Mouse (Mus musculus) MEL-GATA-1-ER (cell line): Measurements from ENCODE around the gene H2-Ke6.
"Not testable (repeated sequence)": the region's sequence is repeated elsewhere in the genome, so short reads cannot be mapped to it uniquely, and the experiment has no call there.

Experiments used
- DNase-seq: peaks from one replicate; pipeline ENCODE4 v3.0.0-alpha.2; 2012; ENCODE audit warnings: low read depth; ENCODE audit errors: extremely low read depth

The H2-Ke6 gene

DNA sequence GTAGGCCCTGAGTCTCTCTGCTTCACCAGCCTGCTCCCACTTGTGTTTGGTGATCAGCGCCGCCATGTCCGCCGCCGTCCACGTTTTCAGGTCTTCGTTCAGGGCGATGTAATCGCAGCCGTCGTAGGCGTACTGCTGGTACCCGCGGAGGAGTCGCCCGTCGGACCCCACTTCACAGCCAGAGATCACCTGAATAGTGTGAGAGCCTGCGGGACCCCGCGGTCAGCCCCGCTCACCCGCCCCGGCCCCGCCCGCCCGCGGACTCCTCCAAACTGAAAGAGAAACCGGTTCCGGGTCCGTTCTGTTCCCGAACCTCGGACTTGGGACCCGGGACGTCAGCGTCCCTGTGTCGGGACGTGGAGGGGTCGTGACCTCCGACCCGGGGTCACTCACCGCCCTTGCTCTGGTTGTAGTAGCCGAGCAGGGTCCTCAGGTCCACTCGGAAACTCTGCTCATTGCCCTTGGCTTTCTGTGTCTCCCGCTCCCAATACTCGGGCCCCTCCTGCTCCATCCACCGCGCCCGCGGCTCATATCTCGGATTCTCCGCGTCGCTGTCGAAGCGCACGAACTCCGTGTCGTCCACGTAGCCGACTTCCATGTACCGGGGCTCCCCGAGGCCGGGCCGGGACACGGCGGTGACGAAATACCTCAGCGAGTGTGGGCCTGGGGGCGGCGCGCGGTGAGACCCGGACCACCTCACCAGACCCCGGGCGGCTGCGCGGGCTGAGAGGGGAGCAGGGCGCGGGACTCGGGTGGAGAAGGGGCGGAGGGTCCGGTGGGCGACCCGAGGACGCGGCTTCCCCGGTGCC lies 28.3 kb downstream of the H2-Ke6 start:
- no peak for DNase-seq

DNA sequence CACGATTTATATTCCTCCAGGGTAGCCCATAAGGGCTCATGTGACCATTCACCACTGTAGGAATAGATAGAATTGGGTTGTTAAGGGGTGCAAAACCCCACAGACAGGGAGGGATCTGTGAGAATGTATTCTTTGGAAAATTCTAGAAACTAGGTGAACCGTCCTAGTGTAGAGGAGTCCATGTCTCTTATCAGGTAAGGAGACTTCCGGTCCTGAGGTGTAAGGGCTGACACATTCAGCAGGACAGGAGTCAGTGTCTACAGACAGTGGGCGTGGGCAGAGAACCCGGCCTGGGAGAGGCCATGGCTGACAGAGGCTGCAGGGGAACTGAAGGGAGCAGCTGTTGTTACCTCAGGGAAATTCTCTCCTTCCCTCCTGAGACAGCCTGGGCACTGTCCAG lies 29.2 kb downstream of the H2-Ke6 start:
- not testable (repeated sequence) for DNase-seq

- DNase-seq, result not testable (repeated sequence)
Observed at GRCm38 (mm10) chr17:33997025-33997424, 30.8 kb downstream of the H2-Ke6 start.

DNA sequence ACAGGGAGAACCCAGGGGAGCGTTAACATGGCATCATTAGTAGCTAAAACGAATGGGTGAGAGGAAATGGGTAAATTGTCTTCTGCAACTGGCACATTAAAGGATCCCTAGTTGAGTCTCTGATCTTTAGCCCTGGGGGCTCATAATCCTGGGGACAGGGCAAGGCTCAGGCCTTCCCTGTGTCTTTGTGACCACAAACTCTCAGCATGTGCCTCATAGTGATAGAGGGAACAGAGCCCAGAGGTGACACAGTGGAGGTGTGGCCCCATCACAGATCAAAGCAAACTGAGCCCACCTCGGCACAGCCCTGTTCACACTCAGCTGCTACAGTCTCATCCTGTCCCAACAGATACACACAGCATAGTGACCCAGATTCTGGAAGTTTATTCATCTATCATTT lies 32.2 kb downstream of the H2-Ke6 start:
- no peak for DNase-seq

GRCm38 (mm10) chr17:33994959-33995358 lies 32.9 kb downstream of the H2-Ke6 start:
- DNase-seq, result no peak

- peak; percentile 65 for DNase-seq
Observed at GRCm38 (mm10) chr17:33991788-33992664, 35.8 kb downstream of the H2-Ke6 start.

DNA sequence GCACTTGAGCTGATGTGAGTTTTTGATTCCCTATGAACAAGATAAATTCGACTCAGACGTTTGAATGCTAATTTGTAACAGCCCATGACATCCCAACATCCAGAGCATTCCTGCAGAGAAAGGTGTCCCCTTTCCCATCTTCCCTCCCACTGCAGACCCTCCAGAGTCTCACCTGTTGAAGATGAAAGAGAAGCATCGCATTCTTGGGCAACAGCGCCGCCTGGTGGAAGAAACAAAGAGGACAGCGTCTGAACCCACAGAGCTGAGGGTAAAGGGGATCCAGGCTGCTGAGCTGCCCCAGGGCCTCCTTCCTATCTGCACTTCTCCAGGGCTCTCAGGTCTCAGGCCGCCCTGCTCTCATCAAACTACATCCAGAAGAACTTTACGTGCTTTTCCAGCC lies 45.7 kb downstream of the H2-Ke6 start:
- not testable (repeated sequence) for DNase-seq

DNA sequence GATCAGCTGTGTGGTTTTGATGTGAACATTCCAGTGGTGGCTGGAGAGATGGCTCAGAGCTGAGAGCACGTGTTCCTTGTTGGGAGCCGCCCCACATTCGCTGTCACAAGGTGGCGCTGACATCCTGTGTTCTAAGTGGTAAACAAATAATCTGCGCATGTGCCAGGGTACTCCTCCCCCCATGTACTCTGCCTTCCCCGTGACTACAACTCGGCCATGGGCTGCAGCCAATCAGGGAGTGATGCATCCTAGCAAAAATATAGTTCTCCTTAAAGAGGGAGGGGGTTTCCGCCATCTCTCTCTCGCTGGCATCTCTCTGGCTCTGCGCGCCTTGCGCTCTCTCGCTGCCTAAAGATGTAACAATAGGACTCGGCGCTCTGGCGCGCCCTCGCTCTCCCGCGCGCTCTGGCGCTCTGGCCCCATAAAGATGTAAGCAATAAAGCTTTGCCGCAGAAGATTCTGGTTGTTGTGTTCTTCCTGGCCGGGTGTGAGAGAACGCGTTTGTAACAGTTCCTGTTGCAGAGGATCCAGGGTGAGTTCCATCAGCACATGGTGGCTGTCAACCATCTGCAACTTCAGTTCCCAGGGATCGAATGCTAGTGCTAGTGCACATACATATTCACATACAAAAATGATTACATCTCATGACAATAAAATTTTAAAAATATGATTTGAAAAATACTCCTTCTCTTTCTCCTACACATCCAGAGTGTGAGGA lies 46.5 kb downstream of the H2-Ke6 start:
- DNase-seq, result not testable (repeated sequence)

DNA sequence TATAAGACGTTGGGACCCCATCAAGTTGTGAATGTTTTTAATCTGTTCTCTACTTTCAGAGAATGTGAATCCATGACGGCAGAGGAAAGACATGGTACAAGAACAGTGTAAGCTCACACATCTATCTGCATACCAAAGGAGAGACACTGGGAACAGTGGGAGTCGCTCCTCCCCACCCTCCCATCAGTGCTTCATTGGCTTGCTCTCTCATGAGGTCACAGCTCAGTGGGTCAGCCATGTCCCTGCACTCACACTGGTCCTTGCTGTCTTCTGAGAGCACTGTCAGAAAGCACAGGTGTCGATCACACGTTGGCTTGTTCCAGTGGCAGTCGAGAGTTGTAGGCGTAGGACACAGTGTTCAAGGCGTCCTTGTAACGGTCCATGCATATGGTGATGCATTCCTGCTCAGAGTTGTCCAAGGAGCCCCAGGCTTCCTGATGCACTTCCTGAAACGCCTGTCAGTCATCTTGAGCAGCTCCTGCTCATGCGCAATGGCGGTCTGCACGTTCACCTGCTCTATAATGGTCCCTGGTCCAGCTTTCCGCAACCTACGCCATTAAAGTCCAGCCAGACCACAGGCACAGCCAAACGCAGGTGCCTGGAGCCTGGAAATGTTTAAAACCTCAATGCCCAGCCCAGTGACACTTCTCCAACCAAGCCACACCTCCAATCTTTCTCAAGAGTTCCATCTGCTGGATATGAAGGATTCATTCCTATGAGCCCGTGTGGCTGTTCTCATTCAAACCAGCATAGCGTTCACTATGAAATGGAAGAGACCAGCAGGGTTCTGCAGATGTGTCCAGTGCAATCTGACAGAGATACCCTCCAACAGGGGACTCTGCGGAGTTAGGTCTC lies 47.5 kb downstream of the H2-Ke6 start:
- no peak for DNase-seq

GRCm38 (mm10) chr17:33979512-33980050 lies 48.3 kb downstream of the H2-Ke6 start:
- no peak for DNase-seq

DNA sequence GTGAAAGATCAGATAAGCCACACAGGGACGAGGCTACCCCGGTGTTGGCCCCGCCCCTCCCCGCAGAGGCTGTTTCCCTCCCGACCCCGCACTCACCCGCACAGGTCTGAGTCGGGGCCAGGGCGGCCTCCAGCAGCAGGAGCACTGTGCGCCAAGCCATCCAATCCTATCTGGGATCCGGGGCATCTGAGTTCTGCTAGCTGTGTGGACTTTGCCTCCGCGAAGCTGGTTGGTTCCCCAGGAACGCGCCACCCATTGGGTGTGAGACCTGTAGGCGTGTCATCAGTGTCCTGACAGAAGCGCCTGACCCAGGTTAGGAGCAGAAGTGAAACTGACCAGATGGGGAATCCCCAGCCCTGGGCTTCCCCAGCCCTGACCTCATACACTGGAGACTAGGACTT lies 49.2 kb downstream of the H2-Ke6 start:
- no peak for DNase-seq

GRCm38 (mm10) chr17:33977861-33978557 lies 49.9 kb downstream of the H2-Ke6 start:
- DNase-seq, result no peak
